Mouse (Mus musculus) spleen, adult 2 months (tissue): Measurements from ENCODE around the gene Iffo2.

ENCODE experiments used
- CTCF ChIP-seq: fragments of 200-500 bp; IDR thresholded peaks from 2 replicates; pipeline ENCODE4 v1.5.1; 2011; ENCODE audit warnings: mild to moderate bottlenecking, inconsistent platforms; ENCODE audit not compliant: insufficient read depth, insufficient read length, insufficient replicate concordance; ENCODE audit errors: extremely low read depth
- POLR2A ChIP-seq: fragments of 200-500 bp; IDR thresholded peaks from 2 replicates; pipeline ENCODE4 v1.6.1; 2011; ENCODE audit warnings: low read depth, low read length, inconsistent platforms

DNA sequence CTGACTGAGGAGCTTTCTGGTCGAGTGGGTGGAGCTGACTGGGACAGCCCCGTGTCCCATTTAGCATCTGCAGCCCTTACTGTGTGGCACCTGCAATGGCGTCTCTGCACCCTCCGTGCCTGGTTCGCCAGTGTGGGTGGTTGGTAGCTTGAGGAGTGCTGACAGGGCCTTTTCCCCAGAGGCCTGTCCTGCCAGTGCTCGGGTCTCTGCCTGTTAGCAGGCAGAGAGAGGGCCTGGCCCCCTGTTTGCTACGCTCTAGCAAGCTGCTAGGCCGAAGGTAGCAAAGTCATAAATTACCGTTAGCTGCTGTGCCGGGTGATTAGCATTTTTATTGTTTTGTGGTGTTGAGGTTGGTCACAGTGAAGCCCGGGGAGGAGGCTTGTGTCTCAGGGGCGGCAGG lies 109.5 kb downstream of the Iffo2 start:
- TF ChIP-seq CTCF = no peak
- TF ChIP-seq POLR2A = no peak
